Mouse (Mus musculus) induced T-regulatory cell, adult 2 months (primary cell): ENCODE data around the gene Slc9a5.

Experiments used
- DNase-seq: peaks from one replicate; pipeline ENCODE4 v3.0.0-alpha.2; 2012; ENCODE audit warnings: low read depth

The Slc9a5 gene

GRCm38 (mm10) chr8:105348450-105349095 lies at the start of gene Slc9a5:
TSS of gene Slc9a5 (plus strand) at chr8:105348843.
- DNase-seq: no peak

DNA sequence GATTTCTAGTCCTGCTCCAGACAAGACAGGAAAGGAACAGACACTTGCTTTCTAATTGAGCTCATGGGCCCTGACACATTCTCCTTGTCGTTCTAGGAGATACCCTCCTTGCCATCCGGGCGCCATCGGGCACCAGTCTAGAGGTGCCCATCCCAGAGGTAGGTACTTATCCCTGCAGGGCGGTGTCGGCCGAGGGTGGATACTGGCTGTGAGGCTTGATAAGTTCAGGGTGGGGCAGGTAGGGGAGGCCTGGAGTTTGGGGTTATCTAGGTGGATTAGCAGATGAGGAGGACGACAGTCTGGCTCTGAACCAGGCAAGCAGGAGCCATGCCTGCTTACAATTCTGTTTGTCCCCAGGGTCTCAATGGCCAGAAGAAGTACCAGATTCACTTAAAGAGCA lies 48.7 kb upstream of the Slc9a5 start:
- no peak for DNase-seq

- peak; percentile 30 for DNase-seq
These were observed 45.2 kb upstream of the Slc9a5 start for GRCm38 (mm10) chr8:105303396-105303795.

DNA sequence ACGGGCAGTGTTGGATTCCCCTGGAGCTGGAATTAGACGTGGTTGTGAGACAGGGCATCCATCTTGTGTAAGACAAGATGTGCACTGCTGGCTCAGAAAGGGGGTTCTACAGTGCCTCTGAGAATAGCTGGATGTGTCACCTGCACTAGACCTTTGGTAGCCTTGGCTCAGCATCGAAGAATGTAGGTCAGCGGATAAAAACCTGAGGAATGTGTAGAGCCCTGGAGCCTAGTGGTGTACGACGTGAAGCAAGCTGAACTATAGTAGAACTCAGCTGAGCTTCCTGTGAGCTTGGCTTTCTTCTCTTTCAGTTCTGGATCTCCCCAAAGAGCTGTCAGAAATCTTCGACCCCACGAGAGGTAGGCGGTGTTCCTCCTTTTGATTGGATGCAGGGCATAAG lies 44.8 kb upstream of the Slc9a5 start:
- DNase-seq: no peak

DNA sequence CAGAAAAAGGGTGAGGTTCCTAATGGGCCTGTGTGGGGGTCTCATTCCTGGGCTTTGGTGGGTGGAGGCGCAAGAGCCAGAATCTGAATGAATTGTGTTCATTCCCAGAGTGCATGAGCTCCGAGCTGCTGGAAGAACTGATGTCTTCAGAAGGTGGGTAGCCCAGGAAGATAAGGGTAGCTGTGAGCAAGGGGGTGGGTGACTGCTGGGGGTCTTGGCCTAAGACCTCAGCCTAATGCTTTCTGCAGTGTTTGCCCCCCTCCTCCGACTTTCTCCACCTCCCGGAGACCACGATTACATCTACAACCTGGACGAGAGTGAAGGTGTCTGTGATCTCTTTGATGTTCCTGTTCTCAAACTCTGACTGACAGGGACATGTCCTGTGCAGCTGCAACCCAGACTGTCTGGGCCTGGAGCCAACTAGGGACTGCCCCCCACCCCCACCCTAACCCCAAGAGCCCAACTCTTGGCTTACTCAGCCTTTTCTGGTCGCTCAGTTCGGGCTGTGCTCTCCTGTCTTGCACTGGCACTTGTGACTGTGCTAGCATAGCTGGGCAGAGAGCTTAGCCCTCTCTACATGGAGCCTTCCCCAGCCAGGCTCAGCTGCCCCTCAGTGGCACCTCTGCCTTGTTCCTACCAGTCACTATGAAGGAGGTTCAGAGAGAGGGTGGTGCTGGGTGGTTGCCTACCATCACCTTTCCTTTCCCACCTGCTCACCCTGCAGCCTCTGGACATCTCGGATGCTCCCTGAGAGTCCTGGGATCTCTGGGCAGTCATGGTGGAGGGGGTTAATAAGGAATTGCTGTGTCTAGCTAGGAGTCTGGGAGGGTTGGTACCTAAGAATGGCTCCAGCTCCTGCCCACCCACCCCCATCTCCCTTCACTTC lies 44.1 kb upstream of the Slc9a5 start:
- DNase-seq: peak; percentile 42

- peak; percentile 68 for DNase-seq
These were observed 43.2 kb upstream of the Slc9a5 start, which contains the start of gene Elmo3 for GRCm38 (mm10) chr8:105305211-105306145. TSS of gene Elmo3 (plus strand) at chr8:105305601.

GRCm38 (mm10) chr8:105306146-105306691 lies 42.4 kb upstream of the Slc9a5 start:
- DNase-seq: no peak

GRCm38 (mm10) chr8:105307670-105308069 lies 41.0 kb upstream of the Slc9a5 start:
- DNase-seq: no peak

DNA sequence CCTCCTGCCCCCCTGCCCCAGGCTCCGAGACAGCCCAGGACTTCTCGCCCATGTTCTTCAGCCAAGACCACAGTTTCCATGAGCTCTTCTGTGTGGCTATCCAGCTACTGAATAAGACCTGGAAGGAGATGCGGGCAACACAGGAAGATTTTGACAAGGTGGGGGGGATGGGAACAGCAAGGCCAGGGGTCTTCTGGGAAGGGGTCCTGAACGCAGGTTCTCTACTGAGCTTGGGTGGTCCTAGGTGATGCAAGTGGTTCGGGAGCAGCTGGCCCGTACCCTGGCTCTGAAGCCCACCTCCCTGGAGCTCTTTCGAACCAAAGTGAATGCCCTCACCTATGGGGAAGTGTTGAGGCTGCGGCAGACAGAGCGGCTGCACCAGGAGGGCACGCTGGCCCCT lies 40.2 kb upstream of the Slc9a5 start:
- DNase-seq: no peak

- DNase-seq: no peak
These were observed 39.3 kb upstream of the Slc9a5 start for GRCm38 (mm10) chr8:105309142-105309847.

DNA sequence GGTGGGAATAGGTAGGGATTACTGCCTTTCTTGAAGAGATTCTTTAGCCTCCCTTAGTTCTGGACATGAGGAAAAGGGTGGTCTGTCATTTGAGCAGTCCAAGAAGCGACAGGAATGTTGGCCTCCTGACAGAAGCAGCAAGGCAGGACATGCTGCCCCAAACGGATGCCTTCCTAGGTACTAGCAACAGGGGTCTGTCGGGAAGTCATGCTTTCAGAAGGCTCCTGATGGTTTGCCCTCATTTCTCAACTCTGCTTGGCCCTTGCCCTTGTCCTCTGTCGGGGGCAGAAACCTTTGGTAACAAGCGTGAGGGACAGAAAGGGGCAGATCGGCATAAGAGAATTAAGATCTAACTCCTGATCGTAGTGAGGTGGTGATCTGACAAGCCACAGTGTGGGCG lies 38.5 kb upstream of the Slc9a5 start:
- DNase-seq: no peak

GRCm38 (mm10) chr8:105311718-105312117 lies 36.9 kb upstream of the Slc9a5 start:
- no peak for DNase-seq

DNA sequence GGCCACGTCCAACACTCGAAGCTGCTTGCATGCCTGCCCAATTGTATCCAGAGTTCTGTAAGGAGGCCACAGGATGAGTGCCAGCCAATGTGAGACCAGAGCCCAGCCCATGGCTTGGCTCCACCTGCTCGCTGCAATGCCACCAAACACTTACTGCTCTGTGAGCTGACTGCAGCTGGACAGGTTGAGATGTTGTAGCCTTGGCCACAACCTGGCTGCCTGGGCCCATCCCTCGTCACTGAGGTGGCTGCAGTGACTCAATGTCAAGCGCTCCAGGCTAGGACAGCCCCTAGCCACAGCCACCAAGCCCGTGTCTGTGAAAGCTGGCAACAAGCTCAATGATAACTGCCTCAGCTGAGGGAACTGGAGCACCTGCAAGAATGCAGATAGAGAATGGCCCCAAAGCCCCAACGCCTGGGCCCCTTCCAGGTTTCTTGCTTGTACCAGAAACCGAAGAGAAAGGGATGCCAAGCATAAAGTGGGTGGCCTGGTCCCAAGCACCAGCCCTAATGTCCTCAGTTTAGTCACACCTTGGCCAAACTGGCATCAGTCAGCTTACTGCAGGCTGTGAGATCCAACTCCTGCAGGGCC lies 35.7 kb upstream of the Slc9a5 start:
- no peak for DNase-seq

GRCm38 (mm10) chr8:105313622-105314402 lies 34.8 kb upstream of the Slc9a5 start:
- no peak for DNase-seq

DNA sequence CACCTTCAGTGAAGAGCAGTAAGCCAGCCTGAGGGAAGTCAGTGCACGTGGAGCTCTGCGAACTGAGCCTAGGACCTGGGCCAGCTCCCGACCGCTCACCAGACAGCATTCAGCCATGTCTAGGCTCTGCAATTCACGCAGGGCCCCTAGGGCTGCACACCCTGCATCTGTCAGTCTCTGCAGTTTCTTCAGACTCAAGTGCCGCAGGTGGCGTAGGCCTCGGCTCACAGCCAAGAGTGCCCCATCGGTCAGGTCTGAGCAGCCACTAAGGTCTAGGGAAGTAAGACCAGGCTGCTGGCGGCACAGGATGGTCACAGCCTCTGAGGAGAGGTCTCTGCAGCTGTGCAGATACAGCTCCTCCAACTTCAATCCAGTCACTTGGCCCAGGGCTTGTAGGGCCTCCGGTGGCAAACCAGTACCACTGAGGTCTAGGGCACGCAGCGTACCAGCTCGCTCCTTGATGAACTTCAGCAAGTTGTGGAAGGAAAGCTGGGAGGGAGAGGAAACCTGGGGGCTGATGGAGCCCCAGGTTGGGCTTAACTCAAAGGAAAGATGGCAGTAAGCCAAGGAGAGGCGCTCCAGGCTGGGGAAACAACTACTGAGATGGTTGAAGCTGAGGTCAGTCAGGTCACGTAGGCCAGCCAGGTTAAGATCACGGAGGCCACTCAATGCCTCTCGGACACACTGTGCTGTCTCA lies 33.4 kb upstream of the Slc9a5 start:
- DNase-seq: no peak

DNA sequence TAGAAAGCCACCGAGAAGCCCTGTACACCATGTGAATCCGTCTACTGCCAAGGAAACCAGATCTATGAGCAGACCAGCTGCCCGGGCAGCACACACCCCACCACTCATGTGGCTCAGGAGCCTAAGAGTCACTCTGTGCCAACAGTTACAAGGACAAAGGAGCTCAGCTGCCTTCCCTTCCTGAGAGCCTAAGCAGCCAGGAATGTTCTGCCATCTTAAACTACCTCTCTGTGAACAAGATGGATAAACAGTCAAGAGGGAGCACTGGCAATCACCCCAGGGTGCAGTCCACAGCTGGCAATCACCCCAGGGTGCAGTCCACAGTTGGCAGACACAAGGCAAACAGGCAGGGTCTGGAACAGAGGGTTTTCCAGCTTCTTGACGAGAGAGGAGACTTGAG lies 30.7 kb upstream of the Slc9a5 start:
- no peak for DNase-seq

DNA sequence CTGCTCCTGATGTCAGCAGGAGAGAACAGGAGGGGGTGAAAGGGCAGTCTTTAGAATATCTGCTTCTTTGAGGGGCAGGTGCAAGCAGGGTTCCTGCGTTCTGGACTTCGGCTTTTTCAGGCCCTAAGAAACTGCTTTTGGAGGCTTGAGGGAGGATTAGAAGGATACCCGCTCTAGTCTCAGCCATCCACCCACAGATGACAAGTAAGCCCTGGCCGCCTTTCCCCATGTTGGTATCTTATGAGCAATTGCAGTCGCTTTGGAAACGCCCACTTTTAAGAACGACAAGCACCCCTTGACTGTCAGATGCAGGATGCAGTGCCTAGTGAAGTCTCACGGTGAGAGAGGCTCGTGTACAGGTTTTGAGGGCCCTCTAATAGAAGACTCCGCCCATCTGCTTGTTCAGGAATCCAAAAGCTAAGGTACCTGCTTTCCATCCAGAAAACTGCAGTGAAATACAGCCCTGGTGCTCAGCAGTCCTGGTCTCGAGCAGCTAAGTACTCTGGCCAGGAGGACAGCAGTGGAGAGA lies 29.9 kb upstream of the Slc9a5 start:
- DNase-seq: no peak

DNA sequence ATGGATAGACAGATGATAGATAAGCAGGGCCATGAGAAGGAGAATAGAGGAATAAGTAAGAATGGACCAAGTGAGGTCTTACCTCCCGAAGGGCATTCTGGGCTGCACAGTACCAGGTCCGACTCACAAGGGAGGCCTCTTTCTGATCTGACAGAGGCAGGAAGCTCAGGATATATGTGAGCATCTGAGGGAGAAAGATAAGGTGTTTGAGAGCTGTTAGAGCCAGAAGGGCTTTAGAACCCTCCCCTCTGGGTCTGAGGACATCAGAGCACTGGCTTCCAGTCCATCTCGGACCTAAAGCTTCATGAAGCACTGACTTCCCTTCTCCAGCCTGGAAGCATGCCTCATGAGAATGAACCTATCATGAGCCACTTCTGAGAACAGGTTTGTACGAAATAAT lies 25.5 kb upstream of the Slc9a5 start:
- DNase-seq: no peak

DNA sequence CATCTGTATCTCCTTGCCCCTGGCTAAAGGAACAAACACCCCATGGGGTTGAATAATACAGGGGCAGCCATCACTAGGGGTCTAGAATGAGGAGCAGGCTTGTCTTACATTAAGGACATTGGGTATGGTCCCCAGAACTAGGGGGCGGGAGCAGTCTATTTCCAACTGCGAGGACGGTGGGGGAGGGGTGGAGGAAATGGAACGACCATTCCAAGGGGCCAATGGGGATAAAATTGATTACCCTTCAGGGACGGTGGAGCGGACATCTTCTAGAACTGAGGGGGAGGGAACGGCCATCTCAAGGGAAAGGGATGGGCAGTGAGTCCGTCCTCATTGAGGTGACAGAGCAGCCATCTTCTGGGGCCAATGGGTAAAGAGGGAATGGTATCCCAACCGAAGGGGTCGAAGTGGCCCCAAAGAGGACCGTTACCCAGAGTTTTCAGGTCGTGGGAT lies 23.0 kb upstream of the Slc9a5 start:
- no peak for DNase-seq
